Mouse (Mus musculus): ENCODE results near the gene Ndrg3. TPM values are rescaled to one million over a fixed set of nuclear protein-coding genes. Genes with fewer than 3 reads are reported as not detected.
"Not testable (repeated sequence)": the region's sequence is repeated elsewhere in the genome, so short reads cannot be mapped to it uniquely, and the experiment has no call there.

The Ndrg3 gene
- polyA plus RNA-seq, 1 experiment from 2014 or later: 40.3 TPM

DNA sequence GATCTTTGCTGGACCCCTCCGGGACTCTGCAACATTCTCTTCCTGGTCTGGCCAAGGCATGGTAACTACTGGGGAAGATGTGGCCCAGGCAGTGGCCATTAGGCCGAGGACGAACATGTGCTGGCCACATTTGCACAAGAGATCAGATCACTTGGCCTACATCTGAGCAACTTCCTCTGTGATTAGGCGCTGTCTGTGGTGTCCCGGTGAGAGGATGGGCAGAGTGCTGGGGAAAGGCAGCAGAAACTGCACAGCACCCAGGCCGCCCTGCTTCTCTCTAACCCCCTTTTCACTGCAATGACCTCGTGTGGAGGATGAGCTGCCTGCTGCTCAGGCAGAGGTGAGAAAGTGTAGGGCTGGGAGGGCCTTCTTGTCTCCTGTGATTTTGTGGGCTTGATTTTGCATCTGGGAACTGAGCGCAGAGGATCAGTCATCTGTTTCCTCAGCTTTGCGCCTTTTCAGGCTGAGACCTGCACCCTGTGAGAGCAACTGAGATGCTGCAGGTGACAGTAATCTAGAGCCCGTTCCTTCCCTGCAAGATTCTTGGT lies 105.7 kb downstream of the Ndrg3 start:
- Histone ChIP-seq H3K36me3 (ENCODE audit: control insufficient read depth, insufficient read depth, low read length) (no peaks in the 10 kb centered on the region), H3K9me3 (ENCODE audit: control insufficient read depth, low read length) (no peaks in the 10 kb centered on the region), H3K27ac (replicated peaks; ENCODE audit: low read depth, low read length) (no peak overlapping the region), H3K27me3 (ENCODE audit: control insufficient read depth, insufficient read depth, low read length) (no peaks in the 10 kb centered on the region), H3K4me3 (ENCODE audit: low read depth, low read length) (no peak overlapping the region), H3K9ac (ENCODE audit: low read length) (no peak overlapping the region), H3K4me2 (ENCODE audit: low read depth, severe bottlenecking) (no peak overlapping the region), H3K4me1 (ENCODE audit: control insufficient read depth, insufficient read depth, low read length) (no peaks in the 10 kb centered on the region)
- no peak for DNase-seq (ENCODE audit: low spot score)
- ATAC-seq (ENCODE audit: insufficient number of reproducible peaks, low FRiP score, low TSS enrichment, low read depth): no peak
- WGBS: 74% methylated on average over 10 of the region's 10 CpGs

DNA sequence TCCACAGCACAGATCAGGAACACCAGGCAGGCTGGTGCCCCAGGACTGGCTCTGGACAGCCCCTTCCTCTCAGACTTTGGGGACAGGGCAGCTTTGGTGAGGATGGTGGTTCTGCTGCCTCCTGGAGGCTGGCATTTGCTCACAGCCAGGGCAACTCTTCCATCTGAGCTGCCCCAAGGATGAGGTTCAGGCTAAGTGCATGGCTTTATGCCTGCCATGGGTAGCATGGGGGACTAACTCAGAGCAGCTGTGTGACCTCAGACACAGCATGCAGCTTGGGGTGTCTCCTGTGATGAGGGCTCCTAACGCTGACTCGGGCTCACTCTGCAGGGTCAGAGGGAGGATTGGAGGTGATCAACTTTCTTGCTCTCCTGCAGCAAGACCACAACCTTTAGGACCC lies 106.2 kb downstream of the Ndrg3 start:
- ATAC-seq (ENCODE audit: insufficient number of reproducible peaks, low FRiP score, low TSS enrichment, low read depth); H3K9ac ChIP-seq (ENCODE audit: low read length); H3K36me3 ChIP-seq (ENCODE audit: control insufficient read depth, insufficient read depth, low read length); H3K4me3 ChIP-seq (ENCODE audit: low read depth, low read length); H3K4me2 ChIP-seq (ENCODE audit: low read depth, severe bottlenecking); DNase-seq (ENCODE audit: low spot score); H3K9me3 ChIP-seq (ENCODE audit: control insufficient read depth, low read length); H3K27me3 ChIP-seq (ENCODE audit: control insufficient read depth, insufficient read depth, low read length); H3K27ac ChIP-seq (replicated peaks; ENCODE audit: low read depth, low read length); H3K4me1 ChIP-seq (ENCODE audit: control insufficient read depth, insufficient read depth, low read length): not testable (repeated sequence)
- WGBS: 47% methylated on average over 2 of the region's 2 CpGs

DNA sequence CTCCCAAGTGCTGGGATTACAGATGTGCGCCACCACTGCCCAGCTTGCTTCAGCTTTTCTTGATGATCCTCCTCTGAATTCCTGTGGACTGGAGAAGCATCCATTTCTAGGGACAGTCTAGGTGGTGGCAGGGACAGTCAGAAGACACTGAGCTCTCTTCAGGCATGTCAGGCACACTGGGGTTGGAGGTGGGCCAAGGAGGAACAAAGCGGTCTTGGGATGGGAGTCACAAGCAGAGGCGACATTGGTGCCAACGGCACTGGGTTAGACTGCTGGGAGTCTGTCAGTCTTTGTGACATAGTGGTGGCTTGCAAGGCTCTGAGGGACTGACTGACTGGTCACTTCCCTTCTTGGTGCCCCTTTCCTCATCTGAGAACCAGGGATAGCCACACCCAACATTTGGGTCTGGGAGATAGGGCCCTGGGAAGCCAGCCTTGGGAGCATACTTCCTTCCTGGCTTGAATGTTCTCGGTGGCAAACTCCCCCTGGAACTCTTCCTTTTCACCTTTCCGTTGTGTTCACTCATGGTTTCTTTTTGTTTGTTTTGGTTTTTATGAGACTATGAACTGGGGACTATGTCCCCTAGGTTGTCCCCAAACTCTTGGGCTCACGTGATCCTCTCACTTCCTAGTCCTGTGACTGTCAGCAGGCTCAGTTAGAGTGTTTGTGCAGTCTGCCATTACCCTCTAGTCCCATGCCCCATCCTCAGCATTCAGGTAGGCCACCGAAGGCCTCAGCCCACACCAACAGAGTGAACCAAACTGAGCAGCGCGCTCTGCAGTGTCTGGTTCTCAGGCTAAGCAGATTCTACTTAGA lies 107.3 kb downstream of the Ndrg3 start:
- WGBS: 91% methylated on average over 10 of the region's 10 CpGs
- no peak overlapping the region for H3K9ac ChIP-seq (ENCODE audit: low read length)

DNA sequence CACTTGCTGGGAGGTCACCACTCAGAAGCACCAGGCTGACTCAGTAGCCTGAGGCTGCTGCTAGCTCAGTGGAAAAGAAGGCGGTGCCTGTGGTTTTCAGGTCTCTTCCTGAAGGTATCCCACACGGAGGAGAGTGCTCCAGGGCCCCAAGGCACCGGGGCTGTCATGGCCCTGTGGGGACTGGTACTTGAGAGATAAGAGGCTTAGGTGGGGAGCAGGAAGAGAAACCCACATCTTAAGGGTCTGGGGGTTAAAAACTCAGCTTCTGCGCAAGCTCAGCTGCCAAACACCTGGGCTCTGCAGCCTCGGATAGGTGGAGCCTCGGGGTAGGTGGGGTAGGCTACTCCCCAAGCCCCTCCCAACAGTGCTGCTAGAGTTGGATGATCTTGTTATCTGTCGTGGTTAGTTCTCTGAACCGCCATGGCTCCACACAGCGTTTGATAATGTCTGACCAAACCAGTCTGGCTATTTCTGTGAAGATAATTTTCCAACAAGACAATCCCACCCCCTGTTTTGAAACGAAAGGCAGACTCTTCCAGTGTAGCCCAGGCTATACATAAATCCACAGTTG lies 109.3 kb downstream of the Ndrg3 start:
- WGBS: 37% methylated on average over 10 of the region's 10 CpGs
- Histone ChIP-seq H3K9ac (ENCODE audit: low read length) (no peak overlapping the region), H3K27ac (replicated peaks; ENCODE audit: low read depth, low read length) (no peak overlapping the region), H3K27me3 (ENCODE audit: control insufficient read depth, insufficient read depth, low read length) (no peaks in the 10 kb centered on the region), H3K4me1 (ENCODE audit: control insufficient read depth, insufficient read depth, low read length) (peaks cover 2% of the 10 kb centered on the region; the same call in 1 of the 2 replicates), H3K36me3 (ENCODE audit: control insufficient read depth, insufficient read depth, low read length) (no peaks in the 10 kb centered on the region), H3K9me3 (ENCODE audit: control insufficient read depth, low read length) (no peaks in the 10 kb centered on the region), H3K4me3 (ENCODE audit: low read depth, low read length) (no peak overlapping the region), H3K4me2 (ENCODE audit: low read depth, severe bottlenecking) (no peak overlapping the region)
- no peak for ATAC-seq (ENCODE audit: insufficient number of reproducible peaks, low FRiP score, low TSS enrichment, low read depth)
- no peak for DNase-seq (ENCODE audit: low spot score)

More for the DNA sequence above, 107.3 kb downstream of the Ndrg3 start:
- ATAC-seq (ENCODE audit: insufficient number of reproducible peaks, low FRiP score, low TSS enrichment, low read depth) (no peak), DNase-seq (ENCODE audit: low spot score) (no peak)
- Histone ChIP-seq H3K9me3 (ENCODE audit: control insufficient read depth, low read length) (no peaks in the 10 kb centered on the region), H3K36me3 (ENCODE audit: control insufficient read depth, insufficient read depth, low read length) (no peaks in the 10 kb centered on the region), H3K27me3 (ENCODE audit: control insufficient read depth, insufficient read depth, low read length) (no peaks in the 10 kb centered on the region), H3K4me2 (ENCODE audit: low read depth, severe bottlenecking) (no peak overlapping the region), H3K27ac (replicated peaks; ENCODE audit: low read depth, low read length) (no peak overlapping the region), H3K4me3 (ENCODE audit: low read depth, low read length) (no peak overlapping the region), H3K4me1 (ENCODE audit: control insufficient read depth, insufficient read depth, low read length) (no peaks in the 10 kb centered on the region)

DNA sequence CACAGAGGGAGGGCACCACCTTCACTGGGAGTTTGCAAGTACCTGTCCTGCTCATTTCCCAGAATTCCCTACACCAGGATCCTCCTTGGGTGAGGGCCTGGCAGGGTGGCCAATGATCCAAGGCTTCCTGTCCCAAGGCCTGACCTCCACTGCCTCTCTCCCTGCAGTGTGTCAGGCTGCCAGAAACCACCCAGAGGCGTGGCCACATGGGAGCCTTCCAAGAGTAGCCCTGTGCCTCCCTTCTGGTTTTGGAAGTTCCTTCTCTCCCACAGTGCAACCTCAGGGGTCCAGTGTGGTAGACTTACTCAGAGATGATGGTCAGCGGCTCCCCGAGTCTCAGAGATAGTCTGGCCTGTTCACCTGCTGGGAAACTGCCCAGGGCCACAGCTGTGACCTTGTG lies 112.3 kb downstream of the Ndrg3 start:
- H3K4me3 ChIP-seq (ENCODE audit: low read depth, low read length): no peak overlapping the region
- ATAC-seq (ENCODE audit: insufficient number of reproducible peaks, low FRiP score, low TSS enrichment, low read depth) (no peak), DNase-seq (ENCODE audit: low spot score) (no peak)
- 84% methylated on average over 3 of the region's 3 CpGs for WGBS
- H3K4me2 ChIP-seq (ENCODE audit: low read depth, severe bottlenecking): no peak overlapping the region
- H3K36me3 ChIP-seq (ENCODE audit: control insufficient read depth, insufficient read depth, low read length): peaks cover 2% of the 10 kb centered on the region; the same call in 1 of the 2 replicates
- H3K9me3 ChIP-seq (ENCODE audit: control insufficient read depth, low read length): no peaks in the 10 kb centered on the region
- no peak overlapping the region for H3K9ac ChIP-seq (ENCODE audit: low read length)
- H3K27ac ChIP-seq (replicated peaks; ENCODE audit: low read depth, low read length): no peak overlapping the region
- H3K4me1 ChIP-seq (ENCODE audit: control insufficient read depth, insufficient read depth, low read length): peaks cover 2% of the 10 kb centered on the region; the same call in 1 of the 2 replicates
- no peaks in the 10 kb centered on the region for H3K27me3 ChIP-seq (ENCODE audit: control insufficient read depth, insufficient read depth, low read length)

DNA sequence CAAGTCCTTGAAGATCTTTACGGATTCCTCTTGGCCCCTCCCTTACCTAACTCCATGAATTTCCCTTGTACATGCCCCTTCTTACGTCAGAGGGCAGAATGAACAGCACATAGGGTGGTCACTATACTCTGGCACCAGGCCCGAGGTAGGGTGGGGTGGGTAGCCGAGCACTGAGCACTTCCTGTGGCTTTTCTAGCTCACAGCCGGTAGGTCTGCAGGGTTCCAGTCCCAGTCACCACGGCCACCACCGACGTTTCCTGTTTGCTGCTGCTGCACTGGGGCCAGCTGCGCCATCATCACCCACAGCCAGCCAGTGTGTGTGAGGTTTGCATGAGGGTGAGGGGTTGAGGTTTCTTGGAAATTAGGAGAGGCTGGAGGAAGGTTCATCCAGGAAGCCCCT lies 114.1 kb downstream of the Ndrg3 start:
- Histone ChIP-seq H3K4me2 (ENCODE audit: low read depth, severe bottlenecking) (no peak overlapping the region), H3K36me3 (ENCODE audit: control insufficient read depth, insufficient read depth, low read length) (peaks cover 7% of the 10 kb centered on the region; the same call in 1 of the 2 replicates), H3K4me1 (ENCODE audit: control insufficient read depth, insufficient read depth, low read length) (peaks cover 2% of the 10 kb centered on the region; the same call in 1 of the 2 replicates), H3K9me3 (ENCODE audit: control insufficient read depth, low read length) (no peaks in the 10 kb centered on the region), H3K9ac (ENCODE audit: low read length) (no peak overlapping the region), H3K27ac (replicated peaks; ENCODE audit: low read depth, low read length) (no peak overlapping the region), H3K27me3 (ENCODE audit: control insufficient read depth, insufficient read depth, low read length) (no peaks in the 10 kb centered on the region), H3K4me3 (ENCODE audit: low read depth, low read length) (no peak overlapping the region)
- no peak for DNase-seq (ENCODE audit: low spot score)
- ATAC-seq (ENCODE audit: insufficient number of reproducible peaks, low FRiP score, low TSS enrichment, low read depth): no peak
- 65% methylated on average over 9 of the region's 9 CpGs for WGBS

Other genes starting within 250 kb of the Ndrg3 start
- gene Myl9, start 216.6 kb downstream of the Ndrg3 start, polyA plus RNA-seq (2014; fragmentation: Nextera tagmentation; extraction: Ambion mirVana): 82.0 and 83.8 TPM in 2 replicates
- gene Tgif2, start 152.0 kb downstream of the Ndrg3 start, polyA plus RNA-seq (2014; fragmentation: Nextera tagmentation; extraction: Ambion mirVana): 99.5 and 100.0 TPM in 2 replicates
- 6.3 and 8.0 TPM in 2 replicates for gene 4930518I15Rik, start 134.1 kb downstream of the Ndrg3 start, polyA plus RNA-seq (2014; fragmentation: Nextera tagmentation; extraction: Ambion mirVana)
- gene Rab5if, start 128.9 kb downstream of the Ndrg3 start, polyA plus RNA-seq (2014; fragmentation: Nextera tagmentation; extraction: Ambion mirVana): 190 and 202 TPM in 2 replicates
- 0.51 and 0.52 TPM in 2 replicates for gene Sla2, start 104.9 kb downstream of the Ndrg3 start, polyA plus RNA-seq (2014; fragmentation: Nextera tagmentation; extraction: Ambion mirVana)
- 55.5 and 57.0 TPM in 2 replicates for gene Dsn1, start 15.1 kb upstream of the Ndrg3 start, polyA plus RNA-seq (2014; fragmentation: Nextera tagmentation; extraction: Ambion mirVana)
- gene Soga1, start 87.2 kb upstream of the Ndrg3 start, polyA plus RNA-seq (2014; fragmentation: Nextera tagmentation; extraction: Ambion mirVana): 5.7 and 7.0 TPM in 2 replicates
- gene Tldc2, start 95.0 kb upstream of the Ndrg3 start, polyA plus RNA-seq (2014; fragmentation: Nextera tagmentation; extraction: Ambion mirVana): not detected in 2 replicates
- gene Samhd1, start 143.2 kb upstream of the Ndrg3 start, polyA plus RNA-seq (2014; fragmentation: Nextera tagmentation; extraction: Ambion mirVana): 27.5 and 27.9 TPM in 2 replicates
- 30.0 and 30.8 TPM in 2 replicates for gene Rbl1, start 212.5 kb upstream of the Ndrg3 start, polyA plus RNA-seq (2014; fragmentation: Nextera tagmentation; extraction: Ambion mirVana)